In the genomic region with DNA sequence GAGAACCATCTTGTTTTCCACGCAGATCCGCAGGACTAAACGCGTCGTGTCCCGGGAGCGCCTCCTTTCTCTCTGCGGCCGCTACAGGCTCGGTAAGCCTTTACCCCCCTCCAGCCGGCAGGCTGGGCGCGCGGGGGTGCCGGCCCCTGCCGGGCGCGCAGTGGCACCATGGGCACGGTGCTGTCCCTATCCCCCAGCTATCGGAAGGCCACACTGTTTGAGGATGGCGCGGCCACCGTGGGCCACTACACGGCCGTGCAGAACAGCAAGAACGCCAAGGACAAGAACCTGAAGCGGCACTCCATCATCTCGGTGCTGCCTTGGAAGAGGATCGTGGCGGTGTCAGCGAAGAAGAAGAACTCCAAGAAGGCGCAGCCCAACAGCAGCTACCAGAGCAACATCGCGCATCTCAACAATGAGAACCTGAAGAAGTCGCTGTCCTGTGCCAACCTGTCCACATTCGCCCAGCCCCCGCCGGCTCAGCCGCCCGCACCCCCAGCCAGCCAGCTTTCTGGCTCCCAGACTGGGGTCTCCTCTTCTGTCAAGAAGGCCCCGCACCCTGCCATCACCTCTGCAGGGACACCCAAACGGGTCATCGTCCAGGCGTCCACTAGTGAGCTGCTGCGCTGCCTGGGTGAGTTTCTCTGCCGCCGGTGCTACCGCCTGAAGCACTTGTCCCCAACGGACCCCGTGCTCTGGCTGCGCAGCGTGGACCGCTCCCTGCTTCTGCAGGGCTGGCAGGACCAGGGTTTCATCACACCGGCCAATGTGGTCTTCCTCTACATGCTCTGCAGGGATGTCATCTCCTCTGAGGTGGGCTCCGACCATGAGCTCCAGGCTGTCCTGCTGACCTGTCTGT, we compare ENCODE assay signal across 8 mouse cellular contexts. TPM values are rescaled to one million over a fixed set of nuclear protein-coding genes. Genes with fewer than 3 reads are reported as not detected.
DNase-seq lines count a peak whose midpoint lies in the region; ATAC-seq lines count a peak whose summit lies in the region.

No protein-coding gene starts in this region.

- no peaks in the 10 kb centered on the region for H3K9me3 ChIP-seq in heart, embryonic 15.5 days (replicated peaks)
- H3K9me3 ChIP-seq in limb, embryonic 12.5 days, result no peaks in the 10 kb centered on the region
- H3K9me3 ChIP-seq in neural tube, embryonic 11.5 days (ENCODE audit: control insufficient read depth, low read length), result no peaks in the 10 kb centered on the region

- peak overlapping the region; percentile 66 for H3K9ac ChIP-seq in heart, embryonic 15.5 days
- peak overlapping the region; percentile 71 for H3K9ac ChIP-seq in limb, embryonic 12.5 days (replicated peaks)
- H3K9ac ChIP-seq in neural tube, embryonic 11.5 days (ENCODE audit: low read length), result peak overlapping the region; percentile 84

- WGBS in heart, embryonic 15.5 days, result 16% methylated on average over 55 of the region's 55 CpGs
- WGBS in limb, embryonic 12.5 days, result 14% methylated on average over 53 of the region's 55 CpGs
- 16% methylated on average over 53 of the region's 55 CpGs for WGBS in neural tube, embryonic 11.5 days

- peak; percentile 20; the same call in 1 of the 2 replicates for ATAC-seq in heart, embryonic 15.5 days (replicated peaks; ENCODE audit: insufficient number of reproducible peaks, insufficient read depth, low FRiP score, low read depth)
- ATAC-seq in limb, embryonic 12.5 days (ENCODE audit: insufficient number of reproducible peaks, insufficient read depth, low FRiP score, low TSS enrichment, low read depth), result peak; percentile 29; the same call in 1 of the 2 replicates
- ATAC-seq in neural tube, embryonic 11.5 days (ENCODE audit: insufficient read depth, low FRiP score, low TSS enrichment), result 0 out of 2 replicates have a peak, but pooled peaks have one; percentile 16

- H3K4me2 ChIP-seq in heart, embryonic 15.5 days, result peak overlapping the region; percentile 97
- peak overlapping the region; percentile 95 for H3K4me2 ChIP-seq in limb, embryonic 12.5 days
- peak overlapping the region; percentile 96 for H3K4me2 ChIP-seq in neural tube, embryonic 11.5 days (ENCODE audit: low read depth)

- H3K4me1 ChIP-seq in heart, embryonic 15.5 days (replicated peaks), result peaks cover 15% of the 10 kb centered on the region
- peaks cover 34% of the 10 kb centered on the region for H3K4me1 ChIP-seq in limb, embryonic 12.5 days (replicated peaks)
- peaks cover 11% of the 10 kb centered on the region for H3K4me1 ChIP-seq in neural tube, embryonic 11.5 days (ENCODE audit: control insufficient read depth, insufficient read depth, low read length)

- H3K27me3 ChIP-seq in heart, embryonic 15.5 days, result peaks cover 12% of the 10 kb centered on the region; the same call in 1 of the 2 replicates
- H3K27me3 ChIP-seq in limb, embryonic 12.5 days, result peaks cover 14% of the 10 kb centered on the region
- H3K27me3 ChIP-seq in neural tube, embryonic 11.5 days (ENCODE audit: control insufficient read depth, insufficient read depth, low read length), result peaks cover 7% of the 10 kb centered on the region; the same call in 1 of the 2 replicates

- H3K36me3 ChIP-seq in heart, embryonic 15.5 days, result peaks cover 9% of the 10 kb centered on the region; the same call in 1 of the 2 replicates
- peaks cover 33% of the 10 kb centered on the region for H3K36me3 ChIP-seq in limb, embryonic 12.5 days
- H3K36me3 ChIP-seq in neural tube, embryonic 11.5 days (ENCODE audit: control insufficient read depth, insufficient read depth, low read length), result no peaks in the 10 kb centered on the region

- peak overlapping the region; percentile 55 for H3K27ac ChIP-seq in heart, embryonic 15.5 days
- peak overlapping the region; percentile 81 for H3K27ac ChIP-seq in limb, embryonic 12.5 days
- H3K27ac ChIP-seq in neural tube, embryonic 11.5 days (ENCODE audit: low read depth, low read length), result peak overlapping the region; percentile 69

- peak; percentile 33 for DNase-seq in adrenal gland, adult 8-10 months
- DNase-seq in adrenal gland, adult 18-20 months (ENCODE audit: low spot score in 2 of 2), result no peak
- peak; percentile 56 for DNase-seq in right cerebral cortex, postnatal 25 days
- DNase-seq in right cerebral cortex, postnatal 4 days, result no peak
- DNase-seq in neural tube, embryonic 11.5 days (ENCODE audit: low spot score), result peak; percentile 31
- DNase-seq in T-cell, adult 2 months (ENCODE audit: low spot score), result no peak

- H3K4me3 ChIP-seq in heart, embryonic 15.5 days, result peak overlapping the region; percentile 70
- peak overlapping the region; percentile 70 for H3K4me3 ChIP-seq in limb, embryonic 12.5 days (replicated peaks)
- H3K4me3 ChIP-seq in neural tube, embryonic 11.5 days (ENCODE audit: low read depth, low read length), result peak overlapping the region; percentile 67

RNA-seq across cellular contexts. Expression of a gene that starts 0.7 kb away (rescaled TPM):
- total RNA-seq in adrenal gland, adult 8-10 months (2022), result 1 to 10 TPM; 2.4 to 3.9 (median 3.4) TPM
- 1 to 10 TPM; 1.5 to 2.0 TPM for total RNA-seq in adrenal gland, adult 18-20 months (2021)
- polyA plus RNA-seq in heart, embryonic 15.5 days (2015; fragmentation: Nextera tagmentation; extraction: Ambion mirVana), result 0.37 and 0.90 TPM in 2 replicates
- 4.7 and 4.8 TPM in 2 replicates for polyA plus RNA-seq in limb, embryonic 12.5 days (2016; fragmentation: Nextera tagmentation; extraction: Ambion mirVana)
- 19.0 and 20.9 TPM in 2 replicates for polyA plus RNA-seq in neural tube, embryonic 11.5 days (2014; fragmentation: Nextera tagmentation; extraction: Ambion mirVana)

RNA-seq across cellular contexts. Expression of a gene that starts 49.2 kb away (rescaled TPM):
- total RNA-seq in adrenal gland, adult 8-10 months (2022), result 100 to 1,000 TPM; 121 to 161 (median 141) TPM
- total RNA-seq in adrenal gland, adult 18-20 months (2021), result 100 to 1,000 TPM; 142 to 151 TPM
- polyA plus RNA-seq in heart, embryonic 15.5 days (2015; fragmentation: Nextera tagmentation; extraction: Ambion mirVana), result 177 and 193 TPM in 2 replicates
- polyA plus RNA-seq in limb, embryonic 12.5 days (2016; fragmentation: Nextera tagmentation; extraction: Ambion mirVana), result 313 and 325 TPM in 2 replicates
- 307 and 313 TPM in 2 replicates for polyA plus RNA-seq in neural tube, embryonic 11.5 days (2014; fragmentation: Nextera tagmentation; extraction: Ambion mirVana)

Comparison
In these comparisons a context has a peak if more than half of its experiments do, and no peak if none do; other contexts are left out.
1. DNase-seq: peak in adrenal gland, adult 8-10 months (single experiment), right cerebral cortex, postnatal 25 days (single experiment) and neural tube, embryonic 11.5 days (single experiment); none in adrenal gland, adult 18-20 months (0 of 2), right cerebral cortex, postnatal 4 days (single experiment) and T-cell, adult 2 months (single experiment).
2. Peak in every context shown above with its lines, with median percentiles within 50 percentile points of each other: ATAC-seq, H3K27ac ChIP-seq, H3K4me2 ChIP-seq, H3K4me3 ChIP-seq and H3K9ac ChIP-seq.